Mouse (Mus musculus): ENCODE results near the gene Pabpn1. TPM values are rescaled to one million over a fixed set of nuclear protein-coding genes. Genes with fewer than 3 reads are reported as not detected.

The Pabpn1 gene
- polyA plus RNA-seq, 1 experiment from 2014 or later = 53.9 TPM

GRCm38 (mm10) chr14:54925349-54926342 lies 33.3 kb downstream of the Pabpn1 start, which contains the start of gene Efs:
Gene Efs, minus strand, starts transcription at chr14:54926126.
- Histone ChIP-seq H3K4me3 (replicated peaks) (peak within 1 kb of the TSS; percentile 47), H3K4me2 (peak within 1 kb of the TSS; percentile 61), H3K9me3 (replicated peaks) (no peaks in the 10 kb centered on the region; the same call in 1 of the 2 replicates), H3K4me1 (replicated peaks) (peaks cover 24% of the 10 kb centered on the region), H3K27ac (no peak within 1 kb of the TSS; the same call in 1 of the 2 replicates), H3K9ac (peak within 1 kb of the TSS; percentile 50), H3K36me3 (no peaks in the 10 kb centered on the region), H3K27me3 (peaks cover 83% of the 10 kb centered on the region)
- peak; percentile 24; the same call in 1 of the 2 replicates for ATAC-seq (ENCODE audit: low read depth)
- no peak for DNase-seq
- 9% methylated on average over 49 of the region's 57 CpGs for WGBS (ENCODE audit: insufficient replicate concordance)

GRCm38 (mm10) chr14:54926401-54927158 lies 34.3 kb downstream of the Pabpn1 start:
- H3K4me3 ChIP-seq (replicated peaks) = peak overlapping the region; percentile 47
- H3K9me3 ChIP-seq (replicated peaks) = no peaks in the 10 kb centered on the region
- no peak for DNase-seq
- peak overlapping the region; percentile 61 for H3K4me2 ChIP-seq
- no peak for ATAC-seq (ENCODE audit: low read depth)
- no peaks in the 10 kb centered on the region for H3K36me3 ChIP-seq
- no peak overlapping the region for H3K27ac ChIP-seq
- H3K27me3 ChIP-seq = peaks cover 87% of the 10 kb centered on the region
- 2% methylated on average over 57 of the region's 58 CpGs for WGBS (ENCODE audit: insufficient replicate concordance)
- H3K4me1 ChIP-seq (replicated peaks) = peaks cover 24% of the 10 kb centered on the region
- peak overlapping the region; percentile 50; the same call in 1 of the 2 replicates for H3K9ac ChIP-seq

DNA sequence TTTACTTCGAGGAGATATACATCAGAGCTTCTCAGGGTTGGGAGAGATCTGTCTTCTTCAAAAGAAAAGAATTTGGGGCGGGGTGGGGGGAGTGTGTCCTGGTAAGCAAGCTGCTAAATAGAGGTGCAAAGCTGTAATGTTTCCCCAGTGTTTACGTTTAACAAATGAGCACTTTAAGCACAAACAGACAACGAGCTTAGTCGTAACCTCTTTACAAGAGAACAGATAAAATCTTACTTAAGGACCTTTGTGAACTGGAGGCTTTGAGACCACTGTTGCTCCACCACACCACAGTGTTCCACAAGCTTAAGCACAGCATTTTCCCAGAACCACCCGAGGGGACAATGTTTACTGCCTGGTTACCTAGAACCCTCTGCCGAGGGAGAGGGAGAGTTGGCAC lies 35.0 kb downstream of the Pabpn1 start:
- Histone ChIP-seq H3K27me3 (peaks cover 86% of the 10 kb centered on the region), H3K4me2 (no peak overlapping the region), H3K36me3 (no peaks in the 10 kb centered on the region), H3K4me3 (replicated peaks) (no peak overlapping the region), H3K9ac (no peak overlapping the region), H3K4me1 (replicated peaks) (peaks cover 24% of the 10 kb centered on the region), H3K27ac (no peak overlapping the region), H3K9me3 (replicated peaks) (no peaks in the 10 kb centered on the region)
- no peak for ATAC-seq (ENCODE audit: low read depth)
- 21% methylated on average over 7 of the region's 7 CpGs for WGBS (ENCODE audit: insufficient replicate concordance)
- DNase-seq = no peak

GRCm38 (mm10) chr14:54929801-54930200 lies 37.5 kb downstream of the Pabpn1 start:
- Histone ChIP-seq H3K27ac (no peak overlapping the region), H3K4me1 (replicated peaks) (peaks cover 16% of the 10 kb centered on the region), H3K9me3 (replicated peaks) (no peaks in the 10 kb centered on the region), H3K36me3 (no peaks in the 10 kb centered on the region), H3K4me2 (no peak overlapping the region), H3K9ac (no peak overlapping the region), H3K27me3 (peaks cover 67% of the 10 kb centered on the region), H3K4me3 (replicated peaks) (no peak overlapping the region)
- ATAC-seq (ENCODE audit: low read depth) (no peak), DNase-seq (no peak)
- 54% methylated on average over 5 of the region's 5 CpGs for WGBS (ENCODE audit: insufficient replicate concordance)

DNA sequence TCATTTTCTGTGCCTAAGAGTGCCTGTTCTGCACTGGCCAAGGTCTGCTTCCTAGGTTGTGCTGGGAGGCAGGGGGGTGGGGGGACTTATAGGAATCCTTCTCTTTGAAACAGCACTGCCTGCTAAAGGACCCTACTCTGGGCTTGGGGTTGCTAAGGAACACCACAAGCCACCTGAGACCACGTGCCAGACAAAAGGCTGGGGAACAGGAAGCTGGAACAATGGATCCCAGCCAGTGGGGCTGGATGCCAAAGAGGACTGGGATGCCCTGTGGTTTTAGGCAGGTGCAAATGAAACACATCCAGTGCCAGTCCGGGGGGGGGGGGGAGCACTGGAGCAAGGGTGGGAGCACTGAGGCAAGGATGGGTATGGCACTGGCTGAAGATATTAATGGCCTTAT lies 38.1 kb downstream of the Pabpn1 start:
- Histone ChIP-seq H3K4me1 (replicated peaks) (peaks cover 9% of the 10 kb centered on the region), H3K36me3 (no peaks in the 10 kb centered on the region), H3K4me3 (replicated peaks) (no peak overlapping the region), H3K9me3 (replicated peaks) (no peaks in the 10 kb centered on the region), H3K4me2 (no peak overlapping the region), H3K27ac (no peak overlapping the region), H3K27me3 (peaks cover 61% of the 10 kb centered on the region), H3K9ac (no peak overlapping the region)
- WGBS (ENCODE audit: insufficient replicate concordance) = 24% methylated on average over 2 of the region's 2 CpGs
- ATAC-seq (ENCODE audit: low read depth) (no peak), DNase-seq (no peak)

DNA sequence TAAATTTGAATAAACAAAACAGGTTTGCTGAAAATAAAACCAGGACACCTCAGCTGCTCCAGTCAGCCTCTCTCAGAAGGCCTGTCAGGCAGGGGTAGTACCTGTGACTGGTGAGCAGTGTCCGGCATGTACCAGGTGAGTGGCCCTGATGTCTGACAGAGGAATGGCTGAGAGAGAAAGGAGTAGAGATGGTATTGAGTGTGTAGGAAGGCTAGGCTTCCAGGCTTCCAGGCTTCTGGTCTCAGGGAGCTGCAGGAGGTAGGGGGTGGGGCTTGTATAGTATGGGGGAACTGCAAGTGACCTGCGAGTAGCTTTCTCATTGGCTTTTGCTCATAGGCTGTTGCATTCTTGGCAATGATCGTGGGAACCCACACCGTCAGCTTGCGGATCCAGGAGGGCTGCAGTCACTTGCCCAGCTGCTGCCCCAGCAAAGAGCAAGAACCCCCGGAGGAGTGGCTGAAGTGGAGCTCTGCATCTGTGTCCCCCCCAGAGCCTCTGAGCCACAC lies 40.4 kb downstream of the Pabpn1 start, which contains the start of gene Il25:
Il25 (plus strand) TSS at position 51 of the 506 bp plus-strand sequence.
- H3K36me3 ChIP-seq = no peaks in the 10 kb centered on the region
- H3K9ac ChIP-seq = no peak within 1 kb of the TSS
- peaks cover 43% of the 10 kb centered on the region for H3K27me3 ChIP-seq
- H3K4me3 ChIP-seq (replicated peaks) = no peak within 1 kb of the TSS
- WGBS (ENCODE audit: insufficient replicate concordance) = 50% methylated on average over 6 of the region's 6 CpGs
- no peak within 1 kb of the TSS for H3K4me2 ChIP-seq
- no peak for ATAC-seq (ENCODE audit: low read depth)
- H3K9me3 ChIP-seq (replicated peaks) = no peaks in the 10 kb centered on the region
- H3K4me1 ChIP-seq (replicated peaks) = no peaks in the 10 kb centered on the region
- no peak for DNase-seq
- no peak within 1 kb of the TSS for H3K27ac ChIP-seq

DNA sequence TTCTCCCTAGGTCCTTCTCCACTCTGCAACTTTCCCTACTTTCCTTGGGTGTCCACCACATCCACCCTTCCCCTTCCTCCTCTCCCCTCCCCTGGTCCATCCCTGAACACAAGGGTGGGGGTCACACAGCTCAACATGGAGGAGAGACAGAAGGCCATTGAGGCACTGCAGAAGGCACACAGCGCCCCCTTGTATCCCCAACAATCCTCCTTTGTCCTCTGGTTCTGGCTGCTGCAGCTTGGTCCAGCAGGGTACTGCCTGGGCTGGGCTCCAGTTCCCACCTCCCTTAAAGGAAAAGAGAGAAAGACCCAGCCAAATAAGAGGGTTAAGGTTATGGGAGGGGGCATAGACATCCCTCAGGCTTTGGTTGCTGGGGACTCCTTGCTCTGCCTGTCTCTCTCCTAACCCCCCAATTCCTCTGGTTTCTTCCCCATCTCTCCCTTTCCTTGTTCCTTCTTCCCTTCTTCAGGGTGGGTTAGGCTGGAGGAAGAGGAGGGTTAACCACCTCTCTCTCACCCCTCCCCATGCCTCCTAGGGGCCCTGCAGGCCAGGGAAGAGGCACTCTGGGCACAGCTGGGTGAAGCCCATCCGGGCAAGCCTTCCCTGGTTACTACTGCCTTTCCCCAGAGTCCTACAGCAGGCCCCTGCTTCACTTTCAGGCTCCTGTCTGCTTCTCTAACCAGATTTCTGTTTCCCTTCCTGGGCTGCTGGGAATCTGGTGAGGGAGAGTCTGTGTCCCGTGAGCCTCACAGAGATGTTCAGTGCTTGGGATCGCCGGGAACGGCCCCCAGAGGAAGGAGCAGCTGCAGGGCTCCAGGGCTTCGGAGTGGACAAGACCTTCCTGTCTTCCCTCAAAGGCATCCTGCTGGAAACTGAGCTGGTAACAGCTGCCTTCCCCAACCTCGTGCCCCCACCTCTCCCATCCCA lies 43.9 kb downstream of the Pabpn1 start, which contains the start of gene Cmtm5:
Cmtm5 (plus strand) TSS at position 358 of the 927 bp plus-strand sequence.
- Histone ChIP-seq H3K9ac (no peak within 1 kb of the TSS), H3K27me3 (peaks cover 26% of the 10 kb centered on the region; the same call in 1 of the 2 replicates), H3K27ac (no peak within 1 kb of the TSS), H3K4me2 (no peak within 1 kb of the TSS), H3K36me3 (no peaks in the 10 kb centered on the region), H3K9me3 (replicated peaks) (no peaks in the 10 kb centered on the region), H3K4me3 (replicated peaks) (no peak within 1 kb of the TSS), H3K4me1 (replicated peaks) (no peaks in the 10 kb centered on the region)
- WGBS (ENCODE audit: insufficient replicate concordance) = 34% methylated on average over 8 of the region's 8 CpGs
- no peak for DNase-seq
- ATAC-seq (ENCODE audit: low read depth) = no peak

- no peak for ATAC-seq (ENCODE audit: low read depth)
- Histone ChIP-seq H3K36me3 (no peaks in the 10 kb centered on the region), H3K9ac (no peak overlapping the region), H3K9me3 (replicated peaks) (no peaks in the 10 kb centered on the region), H3K4me1 (replicated peaks) (no peaks in the 10 kb centered on the region), H3K27me3 (peaks cover 21% of the 10 kb centered on the region; the same call in 1 of the 2 replicates), H3K4me3 (replicated peaks) (no peak overlapping the region), H3K27ac (no peak overlapping the region), H3K4me2 (no peak overlapping the region)
- 21% methylated on average over 6 of the region's 6 CpGs for WGBS (ENCODE audit: insufficient replicate concordance)
- no peak for DNase-seq
Observed at GRCm38 (mm10) chr14:54936831-54937160, 44.5 kb downstream of the Pabpn1 start.

- DNase-seq (no peak), ATAC-seq (ENCODE audit: low read depth) (no peak)
- Histone ChIP-seq H3K4me2 (no peak overlapping the region), H3K27ac (no peak overlapping the region), H3K4me1 (replicated peaks) (no peaks in the 10 kb centered on the region), H3K9me3 (replicated peaks) (no peaks in the 10 kb centered on the region), H3K4me3 (replicated peaks) (no peak overlapping the region), H3K36me3 (no peaks in the 10 kb centered on the region), H3K27me3 (peaks cover 19% of the 10 kb centered on the region; the same call in 1 of the 2 replicates), H3K9ac (no peak overlapping the region)
- 72% methylated on average over 16 of the region's 16 CpGs for WGBS (ENCODE audit: insufficient replicate concordance)
Observed at GRCm38 (mm10) chr14:54937361-54938182, 45.3 kb downstream of the Pabpn1 start.

Data from liver, embryonic 13.5 days (tissue).